Mouse (Mus musculus): ENCODE measurements around the gene Kalrn. TPM values are rescaled to one million over a fixed set of nuclear protein-coding genes. Genes with fewer than 3 reads are reported as not detected.

Gene Kalrn
- total and polyA plus RNA-seq, 2 experiments from 2014 or later = 23.6 to 148 TPM

DNA sequence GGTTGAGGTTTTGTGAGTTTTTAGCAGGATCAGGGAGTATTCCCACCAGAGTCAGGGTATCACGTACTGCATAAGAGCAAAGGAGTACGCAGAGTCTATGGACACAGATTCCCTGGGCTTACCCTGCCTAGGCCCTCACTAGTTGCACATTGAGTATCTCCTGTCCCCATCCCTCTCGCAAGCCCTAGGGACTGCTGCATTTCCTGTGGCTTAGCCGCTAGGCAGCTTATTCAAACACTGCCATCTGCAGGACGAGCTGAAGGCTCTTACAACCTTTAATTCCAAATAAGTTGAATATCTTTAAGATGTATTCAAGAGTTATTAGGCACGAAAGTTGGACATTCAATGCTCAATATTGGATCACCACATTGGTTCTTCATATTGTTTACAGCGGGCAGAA is 283.7 kb downstream of the Kalrn start:
- Histone ChIP-seq H3K9ac (no peak overlapping the region), H3K27me3 (ENCODE audit: insufficient read depth, low read length) (no peaks in the 10 kb centered on the region), H3K27ac (ENCODE audit: low read depth, low read length) (no peak overlapping the region), H3K4me2 (ENCODE audit: low read depth) (no peak overlapping the region), H3K4me3 (ENCODE audit: low read depth, low read length) (no peak overlapping the region), H3K36me3 (ENCODE audit: insufficient read depth) (peaks cover 14% of the 10 kb centered on the region), H3K9me3 (ENCODE audit: low read length) (no peaks in the 10 kb centered on the region), H3K4me1 (ENCODE audit: insufficient read depth) (no peaks in the 10 kb centered on the region)
- no peak for ATAC-seq
- TF ChIP-seq CTCF (IDR thresholded peaks at IDR 0.05; ENCODE audit: low read depth) = peak; percentile 74
- peak; percentile 45 for DNase-seq
- 48% methylated on average over 7 of the region's 7 CpGs for WGBS

DNA sequence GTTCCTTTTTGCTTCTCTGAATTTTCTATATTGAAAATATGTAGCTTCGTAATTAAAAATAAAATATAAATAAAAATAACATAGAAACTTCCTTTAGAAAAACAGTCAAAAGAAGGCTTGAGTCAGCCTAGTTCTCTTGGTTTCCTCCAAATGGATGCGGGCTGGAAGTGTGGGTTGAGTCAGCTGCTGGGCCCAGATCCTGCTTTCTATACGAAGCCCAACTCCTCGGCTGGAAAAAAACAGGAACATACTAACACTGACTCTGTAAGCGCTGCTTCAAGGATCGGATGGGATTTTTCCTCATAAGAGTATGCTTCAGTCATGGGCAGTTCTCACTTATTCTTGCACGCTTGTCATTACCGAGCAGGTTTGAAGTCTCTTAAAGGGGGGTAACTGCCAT is 291.3 kb downstream of the Kalrn start:
- Histone ChIP-seq H3K36me3 (ENCODE audit: insufficient read depth) (no peaks in the 10 kb centered on the region), H3K4me3 (ENCODE audit: low read depth, low read length) (no peak overlapping the region), H3K4me2 (ENCODE audit: low read depth) (no peak overlapping the region), H3K4me1 (ENCODE audit: insufficient read depth) (no peaks in the 10 kb centered on the region), H3K9ac (no peak overlapping the region), H3K9me3 (ENCODE audit: low read length) (no peaks in the 10 kb centered on the region), H3K27me3 (ENCODE audit: insufficient read depth, low read length) (no peaks in the 10 kb centered on the region), H3K27ac (ENCODE audit: low read depth, low read length) (no peak overlapping the region)
- TF ChIP-seq CTCF (IDR thresholded peaks at IDR 0.05; ENCODE audit: low read depth) = no peak
- ATAC-seq (no peak), DNase-seq (no peak)
- 83% methylated on average over 8 of the region's 8 CpGs for WGBS

DNA sequence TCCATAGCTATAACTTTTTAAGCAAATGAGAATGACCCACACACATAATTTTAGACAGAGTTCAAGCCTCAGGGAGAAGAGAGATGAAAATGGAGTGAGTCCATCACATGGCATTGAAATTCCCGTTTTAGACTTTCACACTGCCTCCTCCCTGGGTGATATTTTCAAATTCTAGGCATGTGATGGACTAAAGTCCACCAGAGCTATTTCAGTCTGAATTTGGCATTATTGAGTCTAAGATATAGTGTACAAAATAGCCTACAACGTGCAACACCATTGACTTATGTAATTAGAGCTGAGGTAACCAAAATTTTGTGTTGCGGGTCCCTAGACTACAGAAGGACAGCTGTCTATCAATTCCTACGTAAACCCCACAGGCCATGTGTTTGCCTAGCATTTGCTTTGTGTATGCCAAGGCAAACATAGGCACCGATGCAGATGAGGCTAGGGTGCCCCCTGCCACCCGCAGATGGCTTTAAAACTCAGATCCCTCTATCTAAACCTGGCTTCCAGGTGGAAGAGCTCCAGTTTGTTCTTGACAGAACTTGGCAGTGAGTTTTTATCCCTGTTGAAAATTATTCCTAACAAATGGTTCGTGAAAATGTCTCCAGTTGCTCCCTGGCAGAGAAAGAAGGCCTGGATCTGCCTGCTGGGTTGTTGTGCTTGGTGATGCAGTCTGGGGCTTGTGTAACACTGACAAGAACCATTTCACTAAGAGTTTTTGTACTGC is 293.5 kb downstream of the Kalrn start:
- DNase-seq (peak; percentile 81), ATAC-seq (peak; percentile 90)
- H3K4me1 ChIP-seq (ENCODE audit: insufficient read depth) = no peaks in the 10 kb centered on the region
- no peaks in the 10 kb centered on the region for H3K9me3 ChIP-seq (ENCODE audit: low read length)
- H3K27me3 ChIP-seq (ENCODE audit: insufficient read depth, low read length) = no peaks in the 10 kb centered on the region
- TF ChIP-seq CTCF (IDR thresholded peaks at IDR 0.05; ENCODE audit: low read depth) = peak; percentile 11; the same call in 1 of the 2 replicates
- no peak overlapping the region for H3K9ac ChIP-seq
- H3K27ac ChIP-seq (ENCODE audit: low read depth, low read length) = 0 out of 2 replicates have a peak overlapping the region, but pooled peaks have one; percentile 35
- H3K4me2 ChIP-seq (ENCODE audit: low read depth) = no peak overlapping the region
- H3K36me3 ChIP-seq (ENCODE audit: insufficient read depth) = no peaks in the 10 kb centered on the region
- H3K4me3 ChIP-seq (ENCODE audit: low read depth, low read length) = no peak overlapping the region
- WGBS = 57% methylated on average over 7 of the region's 7 CpGs

DNA sequence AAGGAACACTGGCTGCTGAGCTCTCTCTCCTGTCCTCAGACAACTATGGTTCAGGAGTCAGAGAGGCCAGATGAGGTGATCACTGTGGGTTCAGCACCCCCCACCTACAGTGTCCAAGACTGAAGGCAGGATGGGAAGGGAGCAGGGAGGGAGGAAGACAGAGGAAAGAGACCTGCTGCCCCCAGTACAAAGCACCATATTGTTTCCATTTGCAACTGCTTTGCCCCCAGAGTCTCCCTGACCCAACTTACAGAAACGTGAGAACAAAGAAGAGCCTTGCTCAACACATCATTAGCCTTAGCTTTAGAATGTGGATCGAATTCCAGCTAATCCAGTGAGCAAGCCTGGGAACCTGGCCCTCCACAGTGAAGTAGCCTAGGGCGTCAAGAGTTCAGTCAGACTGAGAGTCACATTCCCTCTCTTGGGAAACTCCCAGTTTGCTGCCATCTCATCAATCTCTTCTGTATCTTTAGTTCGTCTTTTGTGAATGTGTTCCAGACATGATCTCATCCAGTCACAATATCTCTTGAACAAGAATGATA is 295.0 kb downstream of the Kalrn start:
- 35% methylated on average over 4 of the region's 4 CpGs for WGBS
- no peak overlapping the region for H3K27ac ChIP-seq (ENCODE audit: low read depth, low read length)
- no peaks in the 10 kb centered on the region for H3K9me3 ChIP-seq (ENCODE audit: low read length)
- DNase-seq (no peak), ATAC-seq (no peak)
- no peaks in the 10 kb centered on the region for H3K4me1 ChIP-seq (ENCODE audit: insufficient read depth)
- H3K9ac ChIP-seq = no peak overlapping the region
- H3K27me3 ChIP-seq (ENCODE audit: insufficient read depth, low read length) = no peaks in the 10 kb centered on the region
- no peaks in the 10 kb centered on the region for H3K36me3 ChIP-seq (ENCODE audit: insufficient read depth)
- no peak for TF ChIP-seq CTCF (IDR thresholded peaks at IDR 0.05; ENCODE audit: low read depth)
- no peak overlapping the region for H3K4me3 ChIP-seq (ENCODE audit: low read depth, low read length)
- H3K4me2 ChIP-seq (ENCODE audit: low read depth) = no peak overlapping the region

DNA sequence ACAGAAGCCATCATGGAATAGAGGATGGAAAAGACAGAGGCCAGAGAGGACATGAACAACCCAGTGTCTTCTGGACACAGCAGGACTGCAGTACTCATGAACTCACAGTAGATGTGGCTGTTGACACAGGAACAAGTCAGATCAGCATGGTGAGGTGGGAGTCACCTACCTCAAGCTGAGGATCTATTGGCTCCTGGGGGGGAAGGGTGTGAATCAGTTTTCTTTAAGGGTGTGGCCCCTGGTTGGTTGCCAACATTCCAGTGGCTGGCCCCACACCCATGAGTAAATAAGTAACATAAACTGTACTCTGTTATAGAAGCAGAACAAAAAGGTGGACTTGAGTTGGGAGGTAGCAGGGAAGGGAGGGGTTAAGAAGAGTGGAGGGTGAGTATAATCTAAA is 298.7 kb downstream of the Kalrn start:
- no peak for DNase-seq
- TF ChIP-seq CTCF (IDR thresholded peaks at IDR 0.05; ENCODE audit: low read depth) = 0 out of 2 replicates have a peak, but pooled peaks have one; percentile 20
- H3K27me3 ChIP-seq (ENCODE audit: insufficient read depth, low read length) = no peaks in the 10 kb centered on the region
- no peaks in the 10 kb centered on the region for H3K36me3 ChIP-seq (ENCODE audit: insufficient read depth)
- no peaks in the 10 kb centered on the region for H3K9me3 ChIP-seq (ENCODE audit: low read length)
- ATAC-seq = no peak
- H3K27ac ChIP-seq (ENCODE audit: low read depth, low read length) = no peak overlapping the region
- H3K9ac ChIP-seq = no peak overlapping the region
- no peak overlapping the region for H3K4me3 ChIP-seq (ENCODE audit: low read depth, low read length)
- no peak overlapping the region for H3K4me2 ChIP-seq (ENCODE audit: low read depth)
- H3K4me1 ChIP-seq (ENCODE audit: insufficient read depth) = no peaks in the 10 kb centered on the region

DNA sequence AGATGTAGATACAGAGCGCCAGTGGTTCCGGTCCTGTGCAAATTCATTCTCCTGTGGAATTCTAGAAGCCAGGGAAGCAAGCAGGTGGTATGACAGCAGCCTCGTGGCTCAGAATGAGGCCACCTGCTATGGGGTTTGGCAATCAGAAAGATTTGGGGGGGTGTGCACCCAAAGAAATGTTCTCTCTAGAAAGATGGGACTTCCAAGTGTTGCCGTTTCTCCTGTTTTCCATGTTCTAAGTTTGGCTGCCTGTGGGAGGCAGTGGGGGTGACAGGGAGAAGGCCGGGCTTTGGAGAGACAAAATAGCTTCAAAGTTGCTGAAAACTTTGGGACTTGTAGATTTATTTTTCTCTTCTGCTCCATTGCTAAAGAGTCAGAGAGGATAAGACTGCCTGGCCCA is 301.9 kb downstream of the Kalrn start:
- ATAC-seq = no peak
- 81% methylated on average over 5 of the region's 5 CpGs for WGBS

DNA sequence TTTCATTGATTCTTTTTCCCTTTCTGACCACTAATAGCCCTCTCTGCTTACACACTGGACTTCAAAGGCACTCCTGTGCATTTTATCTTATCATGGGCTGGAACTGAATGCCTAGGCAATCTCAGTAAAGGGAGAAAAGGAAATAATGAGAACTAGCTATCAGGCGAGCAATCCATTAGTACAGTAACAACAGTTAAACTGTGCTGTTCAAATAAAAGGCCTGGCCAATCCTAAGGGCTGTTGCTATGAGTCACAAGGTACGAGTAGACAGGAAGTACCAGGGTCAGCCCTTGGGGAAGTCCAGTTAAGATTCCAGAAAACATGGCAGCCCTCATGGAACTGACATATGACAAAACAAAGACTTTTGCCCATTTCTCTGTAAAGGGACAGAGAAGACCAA is 302.7 kb downstream of the Kalrn start:
- H3K27ac ChIP-seq (ENCODE audit: low read depth, low read length) = no peak overlapping the region
- H3K4me1 ChIP-seq (ENCODE audit: insufficient read depth) = no peaks in the 10 kb centered on the region
- WGBS = 89% methylated on average over 2 of the region's 2 CpGs
- no peak for TF ChIP-seq CTCF (IDR thresholded peaks at IDR 0.05; ENCODE audit: low read depth)
- no peaks in the 10 kb centered on the region for H3K36me3 ChIP-seq (ENCODE audit: insufficient read depth)
- ATAC-seq (no peak), DNase-seq (no peak)
- no peaks in the 10 kb centered on the region for H3K9me3 ChIP-seq (ENCODE audit: low read length)
- no peaks in the 10 kb centered on the region for H3K27me3 ChIP-seq (ENCODE audit: insufficient read depth, low read length)
- H3K4me2 ChIP-seq (ENCODE audit: low read depth) = no peak overlapping the region
- H3K9ac ChIP-seq = no peak overlapping the region
- no peak overlapping the region for H3K4me3 ChIP-seq (ENCODE audit: low read depth, low read length)

More for the DNA sequence above, 301.9 kb downstream of the Kalrn start:
- TF ChIP-seq CTCF (IDR thresholded peaks at IDR 0.05; ENCODE audit: low read depth) = no peak
- no peak overlapping the region for H3K27ac ChIP-seq (ENCODE audit: low read depth, low read length)
- no peaks in the 10 kb centered on the region for H3K36me3 ChIP-seq (ENCODE audit: insufficient read depth)
- no peak overlapping the region for H3K4me3 ChIP-seq (ENCODE audit: low read depth, low read length)
- DNase-seq = no peak
- H3K27me3 ChIP-seq (ENCODE audit: insufficient read depth, low read length) = no peaks in the 10 kb centered on the region
- H3K4me1 ChIP-seq (ENCODE audit: insufficient read depth) = no peaks in the 10 kb centered on the region
- H3K4me2 ChIP-seq (ENCODE audit: low read depth) = no peak overlapping the region
- H3K9me3 ChIP-seq (ENCODE audit: low read length) = no peaks in the 10 kb centered on the region
- no peak overlapping the region for H3K9ac ChIP-seq
